Mouse (Mus musculus): Measurements from ENCODE around the gene Dbf4. TPM values are rescaled to one million over a fixed set of nuclear protein-coding genes. Genes with fewer than 3 reads are reported as not detected.
A peak's percentile ranks its signal among the peaks of the same experiment; 100 is the strongest.

The Dbf4 gene
- total and polyA plus RNA-seq, 3 experiments: 53.9 to 71.4 TPM; not detected in 1

- peak; percentile 28 for DNase-seq (ENCODE audit: low read depth, low spot score)
- Histone ChIP-seq H3K4me1 (ENCODE audit: control insufficient read depth in 1 of 2, insufficient read depth in 2 of 2, low read length in 2 of 2) (peaks cover 6 to 27% of the 10 kb centered on the region in 2 experiments), H3K9ac (ENCODE audit: control insufficient read depth, low read depth, low read length, poor library complexity, severe bottlenecking) (peak overlapping the region; percentile 100), H3K4me3 (ENCODE audit: control insufficient read depth in 1 of 2, insufficient read depth in 1 of 2, low read depth in 2 of 2, low read length in 2 of 2) (peak overlapping the region in 1 of 2 experiments; percentile 85; a peak in 2 of 4 replicates), H3K79me2 (ENCODE audit: control insufficient read depth, insufficient read depth, low read length, poor library complexity) (peaks cover 39% of the 10 kb centered on the region), H3K27me3 (ENCODE audit: control insufficient read depth in 1 of 2, insufficient read depth in 2 of 2, low read length in 2 of 2) (no peaks in the 10 kb centered on the region), H3K9me3 (replicated peaks; ENCODE audit: insufficient read depth, low read length) (no peaks in the 10 kb centered on the region), H3K36me3 (ENCODE audit: control insufficient read depth in 1 of 2, insufficient read depth in 2 of 2, low read length in 2 of 2) (peaks cover 16 to 49% of the 10 kb centered on the region in 2 experiments), H3K27ac (ENCODE audit: control insufficient read depth, low read depth, low read length) (no peak overlapping the region)
- TF ChIP-seq MAZ (IDR thresholded peaks at IDR 0.05; ENCODE audit: low read depth, low read length) (no peak), MAFK (IDR thresholded peaks at IDR 0.05; ENCODE audit: borderline replicate concordance, low read depth, low read length) (peak; percentile 94)
Observed at GRCm38 (mm10) chr5:8421424-8421823, 1.1 kb downstream of the Dbf4 start.

DNA sequence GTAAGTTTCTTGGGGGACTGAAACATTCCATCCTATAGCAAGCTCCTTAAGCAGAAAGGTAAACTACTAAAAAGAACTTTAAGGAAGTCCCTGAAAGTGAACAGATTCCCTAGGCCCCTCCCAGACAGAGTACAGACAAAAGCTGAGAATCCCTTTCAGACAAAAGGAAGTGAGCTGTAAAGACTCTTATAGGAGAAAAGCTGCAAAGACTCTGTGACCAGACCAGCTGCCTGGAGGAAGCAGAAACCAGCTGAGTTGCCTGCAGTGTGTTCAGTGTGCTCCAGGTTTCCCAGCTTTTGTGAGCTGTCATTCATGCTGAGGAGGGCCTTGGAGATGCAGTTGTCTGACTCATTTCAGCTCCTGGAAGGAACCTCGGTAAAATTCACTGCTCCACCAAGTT, 5.1 kb downstream of the Dbf4 start:
- H3K4me3 ChIP-seq (ENCODE audit: control insufficient read depth in 1 of 2, insufficient read depth in 1 of 2, low read depth in 2 of 2, low read length in 2 of 2): no peak overlapping the region
- no peak for TF ChIP-seq BHLHE40 (IDR thresholded peaks at IDR 0.05; ENCODE audit: borderline replicate concordance, low read depth, low read length)
- TF ChIP-seq MYB (IDR thresholded peaks at IDR 0.05; ENCODE audit: low read depth, low read length): no peak
- no peak for TF ChIP-seq KAT2A (conservative IDR thresholded peaks at IDR 0.05; ENCODE audit: low read depth, low read length)
- no peak for TF ChIP-seq ETS1 (IDR thresholded peaks at IDR 0.05; ENCODE audit: low read depth, low read length)
- TF ChIP-seq POLR2AphosphoS2 (IDR thresholded peaks at IDR 0.05; ENCODE audit: low read length): no peak
- TF ChIP-seq NELFE (IDR thresholded peaks at IDR 0.05; ENCODE audit: low read depth, low read length): no peak
- no peak for TF ChIP-seq MXI1 (IDR thresholded peaks at IDR 0.05; ENCODE audit: low read depth, low read length)
- no peak for TF ChIP-seq MEF2A (IDR thresholded peaks at IDR 0.05; ENCODE audit: extremely low read depth, insufficient replicate concordance, low read depth, low read length, poor library complexity, severe bottlenecking)
- no peak for TF ChIP-seq GABPA (IDR thresholded peaks at IDR 0.05; ENCODE audit: low read depth, low read length)
- no peak for TF ChIP-seq SMC3 (IDR thresholded peaks at IDR 0.05; ENCODE audit: low read depth, low read length)
- no peak for TF ChIP-seq E2F4 (IDR thresholded peaks at IDR 0.05; ENCODE audit: borderline replicate concordance, low read depth, low read length)
- no peak for TF ChIP-seq TBP (IDR thresholded peaks at IDR 0.05; ENCODE audit: low read depth, low read length)
- no peak for TF ChIP-seq MAX (IDR thresholded peaks at IDR 0.05; ENCODE audit: low read length)
- TF ChIP-seq JUND (IDR thresholded peaks at IDR 0.05; ENCODE audit: low read depth, low read length): no peak
- TF ChIP-seq CHD1 (IDR thresholded peaks at IDR 0.05; ENCODE audit: low read depth, low read length): no peak
- TF ChIP-seq MAZ (IDR thresholded peaks at IDR 0.05; ENCODE audit: low read depth, low read length): no peak
- no peak overlapping the region for H3K27ac ChIP-seq (ENCODE audit: control insufficient read depth, low read depth, low read length)
- H3K4me1 ChIP-seq (ENCODE audit: control insufficient read depth in 1 of 2, insufficient read depth in 2 of 2, low read length in 2 of 2): peaks cover 0 to 18% of the 10 kb centered on the region in 2 experiments
- H3K27me3 ChIP-seq (ENCODE audit: control insufficient read depth in 1 of 2, insufficient read depth in 2 of 2, low read length in 2 of 2): no peaks in the 10 kb centered on the region
- no peak overlapping the region for H3K9ac ChIP-seq (ENCODE audit: control insufficient read depth, low read depth, low read length, poor library complexity, severe bottlenecking)
- peaks cover 42% of the 10 kb centered on the region for H3K79me2 ChIP-seq (ENCODE audit: control insufficient read depth, insufficient read depth, low read length, poor library complexity)
- no peaks in the 10 kb centered on the region for H3K9me3 ChIP-seq (replicated peaks; ENCODE audit: insufficient read depth, low read length)
- peak; percentile 39 for DNase-seq (ENCODE audit: low read depth, low spot score)
- H3K36me3 ChIP-seq (ENCODE audit: control insufficient read depth in 1 of 2, insufficient read depth in 2 of 2, low read length in 2 of 2): peaks cover 26 to 51% of the 10 kb centered on the region in 2 experiments

All from MEL (cell line).